Comparison of ENCODE assay signal across 9 mouse cellular contexts in genomic region chr10:117846796-117847195, GRCm38 (mm10). TPM values are rescaled to one million over a fixed set of nuclear protein-coding genes. Genes with fewer than 3 reads are reported as not detected.
DNase-seq lines count a peak whose midpoint lies in the region; ATAC-seq and TF ChIP-seq lines count a peak whose summit lies in the region.
"Had no signal": no experiment of that assay in that cellular context is flagged by ENCODE, and none has a peak within 500 bp of the region (broad histone marks: within the 10 kb centered on the region; RNA-seq: fewer than 3 reads in every experiment).

No protein-coding gene starts in this region.

- WGBS in forebrain, embryonic 13.5 days, result 38% methylated on average over 9 of the region's 9 CpGs
- WGBS in limb, embryonic 11.5 days, result 39% methylated on average over 9 of the region's 9 CpGs
- 48% methylated on average over 9 of the region's 9 CpGs for WGBS in neural tube, embryonic 13.5 days

- no peak for DNase-seq in layer of hippocampus, adult 2 months (ENCODE audit: low spot score in 2 of 2)
- no peak for DNase-seq in layer of hippocampus, adult 9-11 months
- DNase-seq in limb, embryonic 11.5 days (ENCODE audit: low spot score), result peak; percentile 41
- DNase-seq in frontal cortex, postnatal 25 days (ENCODE audit: low spot score in 2 of 2), result no peak
- no peak for DNase-seq in right cerebral cortex, adult 2 months (ENCODE audit: low spot score in 2 of 2)
- DNase-seq: cerebellum, adult 9-10 months had no signal

- ATAC-seq in forebrain, embryonic 13.5 days, result no peak
- no peak for ATAC-seq in limb, embryonic 11.5 days (ENCODE audit: insufficient number of reproducible peaks, low FRiP score, low TSS enrichment, low read depth)
- no peak for ATAC-seq in neural tube, embryonic 13.5 days (ENCODE audit: low read depth)
- ATAC-seq in frontal cortex, adult (ENCODE audit: low TSS enrichment), result no peak

- H3K4me2 ChIP-seq in forebrain, embryonic 13.5 days, result peak overlapping the region; percentile 73
- H3K4me2 ChIP-seq in limb, embryonic 11.5 days (ENCODE audit: low read depth, severe bottlenecking), result peak overlapping the region; percentile 45
- peak overlapping the region; percentile 65 for H3K4me2 ChIP-seq in neural tube, embryonic 13.5 days

- no peaks in the 10 kb centered on the region for H3K27me3 ChIP-seq in forebrain, embryonic 13.5 days
- no peaks in the 10 kb centered on the region for H3K27me3 ChIP-seq in limb, embryonic 11.5 days (ENCODE audit: control insufficient read depth, insufficient read depth, low read length)
- H3K27me3 ChIP-seq in neural tube, embryonic 13.5 days, result no peaks in the 10 kb centered on the region

- peak overlapping the region; percentile 91 for H3K4me3 ChIP-seq in layer of hippocampus, adult 2 months
- H3K4me3 ChIP-seq in forebrain, embryonic 13.5 days, result peak overlapping the region; percentile 89
- H3K4me3 ChIP-seq in limb, embryonic 11.5 days (ENCODE audit: low read depth, low read length), result no peak overlapping the region
- H3K4me3 ChIP-seq in neural tube, embryonic 13.5 days, result peak overlapping the region; percentile 90

- H3K36me3 ChIP-seq in forebrain, embryonic 13.5 days (ENCODE audit: poor library complexity, severe bottlenecking), result no peaks in the 10 kb centered on the region
- no peaks in the 10 kb centered on the region for H3K36me3 ChIP-seq in limb, embryonic 11.5 days (ENCODE audit: control insufficient read depth, insufficient read depth, low read length)
- H3K36me3 ChIP-seq in neural tube, embryonic 13.5 days, result no peaks in the 10 kb centered on the region

- H3K4me1 ChIP-seq in forebrain, embryonic 13.5 days, result peaks cover 24% of the 10 kb centered on the region
- H3K4me1 ChIP-seq in limb, embryonic 11.5 days (ENCODE audit: control insufficient read depth, insufficient read depth, low read length), result peaks cover 7% of the 10 kb centered on the region
- H3K4me1 ChIP-seq in neural tube, embryonic 13.5 days (replicated peaks), result peaks cover 39% of the 10 kb centered on the region

- H3K27ac ChIP-seq in layer of hippocampus, adult 2 months, result peak overlapping the region; percentile 99
- H3K27ac ChIP-seq in forebrain, embryonic 13.5 days, result peak overlapping the region; percentile 97
- H3K27ac ChIP-seq in limb, embryonic 11.5 days (replicated peaks; ENCODE audit: low read depth, low read length), result no peak overlapping the region; the same call in 1 of the 2 replicates
- H3K27ac ChIP-seq in neural tube, embryonic 13.5 days (replicated peaks), result peak overlapping the region; percentile 99

- no peaks in the 10 kb centered on the region for H3K9me3 ChIP-seq in forebrain, embryonic 13.5 days (replicated peaks)
- H3K9me3 ChIP-seq in limb, embryonic 11.5 days (ENCODE audit: control insufficient read depth, low read length), result no peaks in the 10 kb centered on the region
- H3K9me3 ChIP-seq in neural tube, embryonic 13.5 days, result no peaks in the 10 kb centered on the region

- peak overlapping the region; percentile 93 for H3K9ac ChIP-seq in forebrain, embryonic 13.5 days
- peak overlapping the region; percentile 90; the same call in 1 of the 2 replicates for H3K9ac ChIP-seq in limb, embryonic 11.5 days (ENCODE audit: low read length)
- peak overlapping the region; percentile 98 for H3K9ac ChIP-seq in neural tube, embryonic 13.5 days

- TF ChIP-seq CTCF in layer of hippocampus, adult 2 months (conservative IDR thresholded peaks at IDR 0.05), result no peak

RNA-seq across cellular contexts. Expression of gene Rap1b, which starts 1.0 kb away (rescaled TPM):
- total RNA-seq in layer of hippocampus, adult 2 months (2021), result 10 to 100 TPM; 55.7 to 58.5 TPM
- 123 and 129 TPM in 2 replicates for polyA plus RNA-seq in forebrain, embryonic 13.5 days (2015; fragmentation: Nextera tagmentation; extraction: Ambion mirVana)
- polyA plus RNA-seq in limb, embryonic 11.5 days (2014; fragmentation: Nextera tagmentation; extraction: Ambion mirVana), result 152 and 167 TPM in 2 replicates
- 165 and 177 TPM in 2 replicates for polyA plus RNA-seq in neural tube, embryonic 13.5 days (2015; fragmentation: Nextera tagmentation; extraction: Ambion mirVana)

RNA-seq across cellular contexts. Expression of gene Nup107, which starts 54.3 kb away (rescaled TPM):
- total RNA-seq in layer of hippocampus, adult 2 months (2021), result 10 to 100 TPM; 15.5 to 19.4 TPM
- 68.1 and 69.7 TPM in 2 replicates for polyA plus RNA-seq in forebrain, embryonic 13.5 days (2015; fragmentation: Nextera tagmentation; extraction: Ambion mirVana)
- 106 TPM in 2 replicates for polyA plus RNA-seq in limb, embryonic 11.5 days (2014; fragmentation: Nextera tagmentation; extraction: Ambion mirVana)
- polyA plus RNA-seq in neural tube, embryonic 13.5 days (2015; fragmentation: Nextera tagmentation; extraction: Ambion mirVana), result 36.3 and 42.7 TPM in 2 replicates
